Mouse (Mus musculus): ENCODE measurements around the gene Trove2. TPM values are rescaled to one million over a fixed set of nuclear protein-coding genes. Genes with fewer than 3 reads are reported as not detected.
A peak's percentile ranks its signal among the peaks of the same experiment; 100 is the strongest.

Trove2 gene
- polyA plus RNA-seq, 1 experiment from 2014 or later = 8.9 TPM

DNA sequence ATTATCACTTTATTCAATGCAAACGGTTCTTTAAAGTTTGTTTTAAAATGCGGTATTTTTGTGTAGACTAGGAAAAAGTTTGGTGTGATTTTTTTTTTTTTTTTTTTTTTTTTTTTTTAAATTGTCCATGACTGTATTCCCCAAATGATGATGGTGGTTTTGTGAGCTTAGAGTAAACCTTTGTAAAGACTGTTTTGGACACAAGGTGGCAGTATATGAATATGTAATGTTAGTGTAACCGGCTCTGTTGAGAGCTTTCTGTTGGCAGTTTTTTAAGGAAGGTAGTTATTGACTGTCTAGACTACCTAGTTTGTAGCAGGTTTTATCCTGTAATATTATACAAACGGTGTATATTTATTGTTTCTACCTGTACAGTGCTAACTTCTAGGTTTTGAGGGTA lies 26.7 kb upstream of the Trove2 start:
- no peaks in the 10 kb centered on the region for H3K9me3 ChIP-seq (ENCODE audit: control insufficient read depth, low read length)
- H3K27ac ChIP-seq (replicated peaks) = no peak overlapping the region
- 0 out of 2 replicates have a peak, but pooled peaks have one; percentile 60 for ATAC-seq (ENCODE audit: low FRiP score, low TSS enrichment)
- H3K4me1 ChIP-seq (replicated peaks; ENCODE audit: control insufficient read depth, insufficient read depth) = no peaks in the 10 kb centered on the region
- DNase-seq (ENCODE audit: low spot score) = no peak
- WGBS = 31% methylated on average over 4 of the region's 4 CpGs
- no peak overlapping the region for H3K4me3 ChIP-seq (ENCODE audit: low read depth, low read length)
- H3K27me3 ChIP-seq (ENCODE audit: control insufficient read depth, insufficient read depth, low read length) = no peaks in the 10 kb centered on the region
- TF ChIP-seq CTCF (IDR thresholded peaks at IDR 0.05; ENCODE audit: low read depth) (peak; percentile 78), EP300 (optimal IDR thresholded peaks at IDR 0.05) (no peak)
- H3K9ac ChIP-seq (ENCODE audit: low read length) = no peak overlapping the region
- H3K36me3 ChIP-seq (ENCODE audit: control insufficient read depth, insufficient read depth, low read length) = no peaks in the 10 kb centered on the region; the same call in 1 of the 2 replicates
- H3K4me2 ChIP-seq (replicated peaks; ENCODE audit: low read depth) = no peak overlapping the region

DNA sequence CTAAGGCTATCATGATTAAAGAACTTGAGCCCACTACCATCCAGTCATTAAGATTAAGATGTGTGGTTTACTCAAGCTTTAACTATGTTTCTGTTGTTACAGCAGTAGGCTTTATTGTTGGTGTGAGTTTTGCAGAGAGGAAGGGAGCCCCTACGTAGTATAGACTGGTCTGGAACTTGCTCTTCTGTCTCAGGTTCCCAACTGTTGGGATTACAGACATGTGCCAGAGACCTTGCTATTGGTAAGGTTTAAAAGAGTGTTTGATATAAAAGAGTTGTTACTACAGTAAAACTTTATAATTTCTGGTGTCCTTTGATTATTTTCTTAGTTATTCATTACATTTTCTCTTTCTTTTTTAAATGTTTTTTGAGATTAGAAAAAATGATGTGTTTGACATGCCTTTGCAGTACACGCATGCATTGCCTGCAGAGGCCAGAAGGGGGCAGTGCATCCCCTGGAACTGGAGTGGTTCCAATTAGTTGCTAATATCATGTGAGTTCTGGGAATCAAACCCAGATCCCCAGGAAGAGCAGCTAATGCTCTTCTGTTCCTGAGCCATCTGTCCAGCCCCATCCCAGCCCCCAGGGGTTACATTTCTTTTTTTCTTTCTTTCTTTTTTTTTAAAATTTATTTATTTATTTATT lies 11.8 kb upstream of the Trove2 start:
- H3K4me1 ChIP-seq (replicated peaks; ENCODE audit: control insufficient read depth, insufficient read depth) = no peaks in the 10 kb centered on the region
- ATAC-seq (ENCODE audit: low FRiP score, low TSS enrichment) = no peak

DNA sequence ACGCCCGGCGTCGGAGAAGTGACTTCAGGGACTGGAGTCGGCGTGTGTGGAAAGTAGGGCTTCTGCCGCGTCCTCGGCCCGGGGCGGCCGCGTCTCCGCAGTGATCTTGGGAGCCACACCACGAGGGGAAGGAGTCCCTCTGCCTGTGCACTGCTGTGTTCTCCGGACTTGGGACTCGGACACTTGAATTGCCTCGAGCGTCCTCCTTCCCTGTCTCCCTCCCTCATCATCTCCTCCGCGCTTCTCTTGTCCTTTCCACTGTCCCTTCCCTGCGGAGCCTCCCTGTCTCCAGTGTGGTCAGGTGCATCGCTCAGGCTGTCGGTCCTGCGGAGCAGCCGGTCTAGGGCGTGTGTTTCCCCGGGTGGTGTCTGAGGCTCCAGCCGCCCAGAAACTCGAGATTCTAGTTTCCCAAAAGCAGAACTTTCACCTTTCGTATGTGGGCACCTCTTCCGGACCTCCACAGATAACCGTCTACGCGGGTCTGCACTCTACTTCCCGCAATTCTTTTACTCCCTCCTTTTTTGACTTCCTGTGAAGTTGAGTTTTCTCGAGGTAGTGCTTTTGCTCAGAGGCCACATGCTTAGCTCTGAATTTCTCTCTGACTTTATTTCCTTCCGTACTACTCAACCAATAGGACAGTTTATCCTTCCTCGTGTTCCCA lies 820 bp upstream of the Trove2 start:
- WGBS = under 1% methylated on average over 38 of the region's 39 CpGs
- ATAC-seq (ENCODE audit: low FRiP score, low TSS enrichment) (peak; percentile 24; the same call in 1 of the 2 replicates), DNase-seq (ENCODE audit: low spot score) (peak; percentile 53)
- Histone ChIP-seq H3K9ac (ENCODE audit: low read length) (peak overlapping the region; percentile 90), H3K4me1 (replicated peaks; ENCODE audit: control insufficient read depth, insufficient read depth) (no peaks in the 10 kb centered on the region), H3K36me3 (ENCODE audit: control insufficient read depth, insufficient read depth, low read length) (no peaks in the 10 kb centered on the region), H3K27ac (replicated peaks) (peak overlapping the region; percentile 89), H3K27me3 (ENCODE audit: control insufficient read depth, insufficient read depth, low read length) (no peaks in the 10 kb centered on the region), H3K4me2 (replicated peaks; ENCODE audit: low read depth) (peak overlapping the region; percentile 95), H3K4me3 (ENCODE audit: low read depth, low read length) (peak overlapping the region; percentile 93), H3K9me3 (ENCODE audit: control insufficient read depth, low read length) (no peaks in the 10 kb centered on the region)
- no peak for TF ChIP-seq CTCF (IDR thresholded peaks at IDR 0.05; ENCODE audit: low read depth)
- TF ChIP-seq EP300 (optimal IDR thresholded peaks at IDR 0.05) = no peak

More for the DNA sequence above, 11.8 kb upstream of the Trove2 start:
- Histone ChIP-seq H3K4me3 (ENCODE audit: low read depth, low read length) (no peak overlapping the region), H3K27me3 (ENCODE audit: control insufficient read depth, insufficient read depth, low read length) (no peaks in the 10 kb centered on the region), H3K4me2 (replicated peaks; ENCODE audit: low read depth) (no peak overlapping the region), H3K36me3 (ENCODE audit: control insufficient read depth, insufficient read depth, low read length) (no peaks in the 10 kb centered on the region), H3K9me3 (ENCODE audit: control insufficient read depth, low read length) (no peaks in the 10 kb centered on the region), H3K9ac (ENCODE audit: low read length) (no peak overlapping the region), H3K27ac (replicated peaks) (no peak overlapping the region)
- WGBS = 86% methylated on average over 2 of the region's 2 CpGs
- TF ChIP-seq EP300 (optimal IDR thresholded peaks at IDR 0.05) (no peak), CTCF (IDR thresholded peaks at IDR 0.05; ENCODE audit: low read depth) (peak; percentile 77)
- peak; percentile 40 for DNase-seq (ENCODE audit: low spot score)

GRCm38 (mm10) chr1:143773909-143774308 lies 3.0 kb downstream of the Trove2 start:
- Histone ChIP-seq H3K9ac (ENCODE audit: low read length) (no peak overlapping the region), H3K4me2 (replicated peaks; ENCODE audit: low read depth) (no peak overlapping the region), H3K4me1 (replicated peaks; ENCODE audit: control insufficient read depth, insufficient read depth) (no peaks in the 10 kb centered on the region), H3K4me3 (ENCODE audit: low read depth, low read length) (no peak overlapping the region), H3K27me3 (ENCODE audit: control insufficient read depth, insufficient read depth, low read length) (no peaks in the 10 kb centered on the region), H3K27ac (replicated peaks) (no peak overlapping the region), H3K9me3 (ENCODE audit: control insufficient read depth, low read length) (no peaks in the 10 kb centered on the region), H3K36me3 (ENCODE audit: control insufficient read depth, insufficient read depth, low read length) (no peaks in the 10 kb centered on the region)
- ATAC-seq (ENCODE audit: low FRiP score, low TSS enrichment) (no peak), DNase-seq (ENCODE audit: low spot score) (no peak)
- 52% methylated on average over 6 of the region's 6 CpGs for WGBS
- TF ChIP-seq EP300 (optimal IDR thresholded peaks at IDR 0.05) (no peak), CTCF (IDR thresholded peaks at IDR 0.05; ENCODE audit: low read depth) (no peak)

DNA sequence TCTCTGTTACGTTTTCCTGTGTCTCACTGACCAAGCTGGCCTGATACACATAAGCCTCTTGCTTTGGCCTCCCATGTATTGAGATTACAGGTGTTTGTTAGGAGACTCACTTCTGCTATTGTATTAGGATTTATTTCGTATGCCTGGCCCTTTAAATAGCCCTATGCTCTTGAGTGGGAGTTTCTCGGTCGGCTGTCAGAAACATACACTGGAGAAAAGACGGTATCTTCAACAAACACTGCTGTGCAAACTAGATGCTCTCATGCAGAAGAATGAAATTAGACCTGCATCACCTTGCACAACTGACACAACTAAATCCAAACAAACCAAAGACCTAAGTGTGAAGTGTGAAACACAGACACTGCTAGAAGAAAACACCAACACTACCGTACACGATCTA lies 3.8 kb downstream of the Trove2 start:
- no peak overlapping the region for H3K4me2 ChIP-seq (replicated peaks; ENCODE audit: low read depth)
- DNase-seq (ENCODE audit: low spot score) (no peak), ATAC-seq (ENCODE audit: low FRiP score, low TSS enrichment) (no peak)
- no peak overlapping the region for H3K4me3 ChIP-seq (ENCODE audit: low read depth, low read length)
- H3K4me1 ChIP-seq (replicated peaks; ENCODE audit: control insufficient read depth, insufficient read depth) = no peaks in the 10 kb centered on the region
- H3K9ac ChIP-seq (ENCODE audit: low read length) = no peak overlapping the region
- no peak for TF ChIP-seq CTCF (IDR thresholded peaks at IDR 0.05; ENCODE audit: low read depth)
- WGBS = 55% methylated on average over 7 of the region's 7 CpGs
- no peaks in the 10 kb centered on the region for H3K9me3 ChIP-seq (ENCODE audit: control insufficient read depth, low read length)
- H3K27me3 ChIP-seq (ENCODE audit: control insufficient read depth, insufficient read depth, low read length) = no peaks in the 10 kb centered on the region
- H3K27ac ChIP-seq (replicated peaks) = no peak overlapping the region
- no peaks in the 10 kb centered on the region for H3K36me3 ChIP-seq (ENCODE audit: control insufficient read depth, insufficient read depth, low read length)

Data from stomach, postnatal 0 days (tissue).